Mouse (Mus musculus) kidney, embryonic 15.5 days (tissue): ENCODE data around the gene Zfp866. TPM values are rescaled to one million over a fixed set of nuclear protein-coding genes. Genes with fewer than 3 reads are reported as not detected.

Experiments used
- ATAC-seq: fragments of 200-750 bp; cut with Nextera tagmentation; replicated peaks from 2 replicates; pipeline ENCODE4 v1.8.0; 2017; ENCODE audit warnings: moderate TSS enrichment; ENCODE audit not compliant: low FRiP score
- H3K27ac ChIP-seq: fragments of 300-500 bp; sonication (generic); 2 replicates; pipeline ENCODE4 v1.5.1; 2015; ENCODE audit warnings: mild to moderate bottlenecking, inconsistent platforms
- H3K27me3 ChIP-seq: fragments of 300-500 bp; sonication (generic); 2 replicates; pipeline ENCODE4 v1.6.1; 2015; ENCODE audit warnings: inconsistent platforms
- H3K36me3 ChIP-seq: fragments of 300-500 bp; sonication (generic); 2 replicates; pipeline ENCODE4 v1.6.1; 2015; ENCODE audit warnings: inconsistent platforms
- H3K4me1 ChIP-seq: fragments of 300-500 bp; sonication (generic); 2 replicates; pipeline ENCODE4 v1.6.1; 2015; ENCODE audit warnings: inconsistent platforms
- H3K4me2 ChIP-seq: fragments of 300-500 bp; sonication (generic); 2 replicates; pipeline ENCODE4 v1.6.1; 2015; ENCODE audit warnings: moderate library complexity, mild to moderate bottlenecking, inconsistent platforms
- H3K4me3 ChIP-seq: fragments of 300-500 bp; sonication (generic); replicated peaks from 2 replicates; pipeline ENCODE4 v1.5.1; 2015; ENCODE audit warnings: mild to moderate bottlenecking, inconsistent platforms
- H3K9ac ChIP-seq: fragments of 300-500 bp; sonication (generic); 2 replicates; pipeline ENCODE4 v1.6.1; 2015; ENCODE audit warnings: mild to moderate bottlenecking, inconsistent platforms
- H3K9me3 ChIP-seq: fragments of 300-500 bp; sonication (generic); replicated peaks from 2 replicates; pipeline ENCODE4 v1.6.1; 2016; ENCODE audit warnings: inconsistent platforms
- WGBS: fragments of 180-500 bp; shearing (Covaris S2); methylation state at CpG from one replicate; pipeline ENCODE4 v1.1.7; 2015; ENCODE audit warnings: mixed read lengths; 5-methylcytosine and 5-hydroxymethylcytosine counted together
- polyA plus RNA-seq: library from polyadenylated mRNA; unstranded; fragments of >200 nt; fragmentation: Nextera tagmentation; extraction: Ambion mirVana; gene quantifications from 2 replicates; pipeline ENCODE4 v1.2.1, GENCODE M21; 2015

The Zfp866 gene
- polyA plus RNA-seq, 1 experiment from 2014 or later = 29.8 TPM

DNA sequence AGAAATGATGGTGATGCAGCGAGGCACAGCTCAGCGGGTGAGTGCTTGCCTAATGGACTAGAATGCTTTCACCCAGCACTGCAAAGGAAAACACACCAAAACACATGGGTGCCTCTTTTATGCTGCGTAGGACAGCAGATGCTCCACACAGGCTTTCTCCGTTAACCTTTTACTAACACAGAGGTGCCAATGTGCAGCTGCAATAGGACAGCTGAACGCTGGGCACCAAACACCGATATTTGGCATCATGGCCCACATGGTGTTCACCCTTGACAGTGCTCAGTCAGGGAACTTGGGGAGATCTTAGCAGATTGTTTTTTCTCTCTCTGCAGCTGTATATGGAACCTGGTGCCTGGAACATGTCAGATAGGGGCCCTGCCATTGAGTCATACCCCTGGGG is 3.9 kb upstream of the Zfp866 start:
- Histone ChIP-seq H3K27me3 (no peaks in the 10 kb centered on the region), H3K9ac (no peak overlapping the region), H3K27ac (no peak overlapping the region), H3K4me3 (no peak overlapping the region), H3K4me2 (no peak overlapping the region), H3K36me3 (peaks cover 68% of the 10 kb centered on the region), H3K4me1 (peaks cover 24% of the 10 kb centered on the region), H3K9me3 (no peaks in the 10 kb centered on the region)
- 96% methylated on average over 6 of the region's 6 CpGs for WGBS
- ATAC-seq = no peak

DNA sequence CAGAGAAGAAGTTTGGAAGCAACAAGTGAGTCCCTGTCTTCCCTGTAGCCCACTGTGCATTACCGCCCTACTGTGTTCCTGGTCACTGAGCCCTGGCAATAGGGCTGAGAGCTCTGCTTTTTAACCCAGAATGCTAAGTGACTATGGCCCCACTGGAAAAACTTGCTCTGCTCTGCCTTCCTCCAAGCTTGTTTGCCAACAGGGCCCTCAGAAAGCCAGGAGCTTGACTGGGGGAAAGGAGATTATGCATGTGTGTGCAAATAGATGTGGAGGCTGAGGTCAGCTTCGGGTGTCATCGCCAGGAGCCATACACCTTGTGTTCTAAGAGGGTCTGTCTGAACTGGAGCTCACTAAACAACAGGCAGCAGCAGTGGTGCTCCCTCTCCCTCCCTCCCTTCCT is 3.1 kb upstream of the Zfp866 start:
- H3K4me3 ChIP-seq = no peak overlapping the region
- peaks cover 27% of the 10 kb centered on the region for H3K4me1 ChIP-seq
- no peak overlapping the region for H3K9ac ChIP-seq
- no peaks in the 10 kb centered on the region for H3K27me3 ChIP-seq
- ATAC-seq = no peak
- 94% methylated on average over 3 of the region's 3 CpGs for WGBS
- H3K9me3 ChIP-seq = no peaks in the 10 kb centered on the region
- H3K36me3 ChIP-seq = peaks cover 60% of the 10 kb centered on the region
- no peak overlapping the region for H3K4me2 ChIP-seq
- H3K27ac ChIP-seq = no peak overlapping the region

DNA sequence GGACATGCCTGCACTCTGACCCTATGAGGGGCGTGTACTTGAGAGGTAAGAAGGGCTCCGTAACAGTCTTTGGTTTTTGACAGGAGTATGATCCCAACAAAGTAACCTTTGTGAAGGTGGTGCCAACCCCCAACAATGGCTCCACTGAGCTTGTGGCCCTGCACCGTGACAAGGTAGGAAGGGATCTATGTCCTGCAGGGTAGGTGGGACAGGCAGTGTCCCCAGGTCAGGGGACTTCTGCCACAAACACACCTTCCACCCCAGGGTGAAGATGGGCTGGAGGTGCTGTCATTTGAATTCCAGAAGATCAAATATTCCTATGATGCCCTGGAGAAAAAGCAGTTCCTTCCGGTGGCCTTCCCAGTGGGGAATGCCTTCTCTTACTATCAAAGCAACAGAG is 2.7 kb upstream of the Zfp866 start:
- Histone ChIP-seq H3K9me3 (no peaks in the 10 kb centered on the region), H3K4me3 (no peak overlapping the region), H3K27ac (no peak overlapping the region), H3K9ac (no peak overlapping the region), H3K4me1 (peaks cover 27% of the 10 kb centered on the region), H3K4me2 (no peak overlapping the region), H3K27me3 (no peaks in the 10 kb centered on the region), H3K36me3 (peaks cover 56% of the 10 kb centered on the region)
- 87% methylated on average over 4 of the region's 4 CpGs for WGBS
- ATAC-seq = no peak

DNA sequence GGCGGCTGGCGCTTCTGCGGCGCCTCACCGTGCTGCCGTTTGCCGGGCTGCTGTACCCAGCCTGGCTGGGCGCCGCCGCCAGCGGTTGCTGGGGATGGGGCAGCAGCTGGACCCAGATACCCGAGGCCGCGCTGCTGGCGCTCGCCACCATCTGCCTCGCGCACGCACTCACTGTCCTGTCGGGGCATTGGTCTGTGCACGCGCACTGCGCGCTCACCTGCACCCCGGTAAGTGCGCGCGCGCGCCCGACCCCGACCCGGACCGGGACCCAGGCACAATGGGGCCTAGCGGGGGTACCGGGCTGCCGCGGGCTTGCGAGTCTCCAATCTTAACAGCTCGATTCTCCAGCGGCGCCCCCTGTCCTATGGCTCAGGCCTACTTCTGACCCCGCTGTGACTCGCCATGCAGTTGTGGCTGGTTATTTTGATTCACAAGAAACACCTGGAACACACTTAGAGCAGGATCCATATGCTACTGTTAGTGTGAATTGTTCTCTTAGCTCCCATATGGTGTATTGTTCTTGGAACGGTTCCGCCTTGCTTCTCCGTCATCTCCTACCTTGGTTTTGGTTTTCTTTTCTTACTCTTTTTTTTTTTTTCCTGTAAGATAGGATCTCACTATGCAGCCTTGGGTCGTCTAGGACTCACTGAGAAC is 564 bp upstream of the Zfp866 start:
- Histone ChIP-seq H3K36me3 (peaks cover 34% of the 10 kb centered on the region), H3K4me2 (peak overlapping the region; percentile 77), H3K27me3 (no peaks in the 10 kb centered on the region), H3K4me1 (peaks cover 27% of the 10 kb centered on the region), H3K9ac (peak overlapping the region; percentile 97), H3K27ac (peak overlapping the region; percentile 94), H3K4me3 (peak overlapping the region; percentile 99), H3K9me3 (no peaks in the 10 kb centered on the region)
- under 1% methylated on average over 48 of the region's 48 CpGs for WGBS
- ATAC-seq = peak; percentile 64

DNA sequence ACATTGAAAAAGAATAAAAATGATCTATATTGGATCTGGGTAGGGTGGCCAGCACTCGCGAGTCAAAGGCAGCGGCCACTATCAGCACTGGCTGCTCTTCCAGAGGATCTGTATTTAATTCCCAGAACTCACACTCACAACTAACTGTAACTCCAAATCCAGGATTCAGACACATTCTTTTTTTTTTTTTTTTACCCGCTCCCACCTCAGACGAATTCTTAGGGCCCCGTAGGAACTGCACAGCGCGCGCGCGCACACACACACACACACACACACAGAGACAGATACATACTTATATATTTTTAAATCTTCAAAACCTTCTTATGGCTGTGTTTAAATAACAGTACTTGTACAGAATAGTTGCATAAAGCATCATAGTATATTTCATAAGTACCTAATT is 614 bp downstream of the Zfp866 start:
- H3K27me3 ChIP-seq = no peaks in the 10 kb centered on the region
- H3K4me2 ChIP-seq = peak overlapping the region; percentile 77
- H3K4me3 ChIP-seq = peak overlapping the region; percentile 99
- no peak; the same call in 1 of the 2 replicates for ATAC-seq
- peak overlapping the region; percentile 94 for H3K27ac ChIP-seq
- H3K4me1 ChIP-seq = peaks cover 27% of the 10 kb centered on the region
- peak overlapping the region; percentile 97 for H3K9ac ChIP-seq
- H3K36me3 ChIP-seq = peaks cover 23% of the 10 kb centered on the region
- WGBS = 33% methylated on average over 11 of the region's 11 CpGs
- H3K9me3 ChIP-seq = no peaks in the 10 kb centered on the region

DNA sequence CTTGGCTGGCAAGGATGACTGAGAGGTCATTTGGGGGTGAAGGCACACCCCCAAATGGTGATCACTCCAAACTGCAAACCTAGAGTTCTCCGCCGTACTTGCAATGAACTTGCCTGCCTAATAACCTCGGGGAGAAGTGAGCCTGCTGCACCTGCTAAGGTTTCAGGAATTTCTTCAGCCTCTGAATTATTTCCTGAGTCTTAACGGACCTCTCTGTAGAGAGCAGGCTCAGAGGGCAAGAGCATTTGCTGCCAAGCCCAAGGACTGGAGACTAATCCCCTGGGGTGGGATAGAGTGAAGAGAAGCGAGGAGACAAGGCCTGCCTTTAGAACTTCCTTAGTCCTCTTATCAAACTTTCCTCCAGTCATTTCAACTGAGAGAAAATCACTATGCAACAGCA is 1.2 kb downstream of the Zfp866 start:
- WGBS = 74% methylated on average over 5 of the region's 5 CpGs
- peak overlapping the region; percentile 77; the same call in 1 of the 2 replicates for H3K4me2 ChIP-seq
- H3K4me1 ChIP-seq = peaks cover 27% of the 10 kb centered on the region
- no peaks in the 10 kb centered on the region for H3K27me3 ChIP-seq
- H3K27ac ChIP-seq = no peak overlapping the region
- H3K9me3 ChIP-seq = no peaks in the 10 kb centered on the region
- H3K36me3 ChIP-seq = peaks cover 16% of the 10 kb centered on the region
- H3K9ac ChIP-seq = no peak overlapping the region
- no peak for ATAC-seq
- H3K4me3 ChIP-seq = peak overlapping the region; percentile 99; the same call in 1 of the 2 replicates

DNA sequence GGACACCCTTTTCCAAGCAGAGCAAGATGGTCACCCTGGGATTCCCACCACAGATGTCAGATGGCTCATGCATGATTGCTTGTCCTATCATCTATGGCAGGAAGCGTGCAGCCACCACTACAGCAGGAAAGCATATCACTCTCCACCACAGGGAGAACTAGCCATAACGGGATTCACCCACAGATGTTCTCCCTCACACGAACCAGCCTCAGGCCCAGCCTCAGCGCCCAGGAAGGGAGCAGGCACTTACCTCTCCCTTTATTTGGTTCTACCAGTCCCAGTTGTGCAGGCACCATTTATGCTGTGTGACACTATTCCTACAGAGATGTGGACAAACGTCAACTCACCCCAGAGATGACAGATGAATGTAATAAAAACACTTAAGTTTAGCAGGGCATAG is 1.9 kb downstream of the Zfp866 start:
- Histone ChIP-seq H3K4me1 (peaks cover 27% of the 10 kb centered on the region), H3K27ac (no peak overlapping the region), H3K9me3 (no peaks in the 10 kb centered on the region), H3K27me3 (no peaks in the 10 kb centered on the region), H3K4me3 (no peak overlapping the region), H3K4me2 (no peak overlapping the region), H3K36me3 (peaks cover 10% of the 10 kb centered on the region), H3K9ac (no peak overlapping the region)
- WGBS = 86% methylated on average over 5 of the region's 5 CpGs
- no peak for ATAC-seq

DNA sequence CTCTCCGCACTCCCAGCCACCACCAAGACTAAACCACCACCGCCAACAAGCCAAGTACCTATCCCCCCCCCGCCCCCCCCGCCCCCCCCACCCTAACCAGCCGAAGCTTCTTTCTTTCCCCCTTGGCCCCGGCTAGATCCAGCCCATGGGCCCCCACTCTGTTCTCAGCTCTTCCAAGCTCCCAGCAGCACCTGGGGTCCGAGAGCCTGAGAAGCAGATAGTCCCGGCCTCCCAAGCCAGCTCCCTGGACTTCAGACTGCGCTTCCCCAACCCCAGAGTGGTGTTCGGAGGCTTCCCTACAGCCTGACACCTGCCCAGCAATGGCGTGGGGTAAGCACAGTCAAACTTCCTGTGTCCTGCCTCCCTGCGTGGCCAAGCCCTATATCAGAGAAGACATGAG is 13.9 kb downstream of the Zfp866 start:
- Histone ChIP-seq H3K4me1 (peaks cover 17% of the 10 kb centered on the region), H3K27me3 (no peaks in the 10 kb centered on the region), H3K4me2 (no peak overlapping the region), H3K27ac (no peak overlapping the region), H3K9ac (no peak overlapping the region), H3K9me3 (no peaks in the 10 kb centered on the region), H3K36me3 (0 out of 2 replicates have a peak, but pooled peaks cover under 1% of the 10 kb centered on the region), H3K4me3 (no peak overlapping the region)
- ATAC-seq = no peak
- WGBS = 68% methylated on average over 12 of the region's 12 CpGs

DNA sequence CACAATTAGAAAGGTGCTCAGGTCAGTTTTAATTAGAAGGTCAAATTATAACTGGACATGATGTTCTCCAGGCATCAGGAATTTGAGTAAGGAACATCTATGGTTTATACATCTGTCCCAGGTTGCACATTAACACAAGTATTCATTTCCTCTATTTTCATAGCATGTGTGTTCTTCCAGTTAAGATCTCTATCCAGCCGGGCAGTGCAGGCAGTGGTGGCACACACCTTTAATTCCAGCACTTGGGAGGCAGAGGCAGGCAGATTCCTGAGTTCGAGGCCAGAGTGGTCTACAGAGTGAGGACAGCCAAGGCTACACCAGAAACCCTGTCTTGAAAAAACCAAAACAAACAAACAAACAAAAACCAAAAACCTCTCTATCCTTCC is 15.8 kb downstream of the Zfp866 start:
- no peak overlapping the region for H3K9ac ChIP-seq
- WGBS = 48% methylated on average over 2 of the region's 2 CpGs
- H3K36me3 ChIP-seq = 0 out of 2 replicates have a peak, but pooled peaks cover 7% of the 10 kb centered on the region
- no peaks in the 10 kb centered on the region for H3K9me3 ChIP-seq
- no peak for ATAC-seq
- peak overlapping the region; percentile 50 for H3K4me2 ChIP-seq
- H3K4me1 ChIP-seq = peaks cover 21% of the 10 kb centered on the region
- no peaks in the 10 kb centered on the region for H3K27me3 ChIP-seq
- peak overlapping the region; percentile 100 for H3K27ac ChIP-seq
- H3K4me3 ChIP-seq = peak overlapping the region; percentile 90

DNA sequence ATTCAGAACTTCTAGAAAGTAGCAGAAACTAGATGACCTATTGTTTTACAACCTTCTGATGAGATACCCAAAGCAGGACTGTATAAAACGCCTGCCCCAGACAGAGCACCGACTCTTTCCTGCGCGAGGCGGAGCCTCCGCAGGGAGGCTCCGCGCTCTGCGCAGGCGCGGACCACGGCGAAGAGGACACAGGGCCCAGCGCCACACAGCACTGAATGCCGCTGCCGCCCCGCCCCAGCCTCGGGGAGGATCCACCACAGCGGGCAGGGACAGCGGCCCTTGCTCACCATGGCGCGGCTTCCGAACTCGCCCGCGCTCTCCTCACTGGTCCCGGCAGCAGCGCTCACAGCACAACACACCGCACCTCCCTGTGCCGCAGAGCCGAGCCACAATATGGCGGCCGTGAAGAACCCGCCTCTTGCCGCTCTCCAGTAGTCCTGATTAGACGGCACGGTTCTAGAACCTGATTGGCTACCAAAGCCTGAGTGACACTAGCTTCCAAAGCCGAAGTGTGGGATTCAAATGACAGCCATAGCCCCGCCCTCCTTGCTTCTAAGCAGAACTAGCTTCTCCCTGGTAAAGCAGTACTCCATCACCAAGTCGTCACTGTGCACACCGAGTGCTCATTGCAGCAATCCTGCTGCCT is 16.4 kb downstream of the Zfp866 start, which contains the start of gene Gm20422:
TSS of gene Gm20422 (minus strand) at position 384 of the 646 bp plus-strand sequence.
- WGBS = under 1% methylated on average over 41 of the region's 41 CpGs
- Histone ChIP-seq H3K4me1 (peaks cover 21% of the 10 kb centered on the region), H3K4me2 (peak within 1 kb of the TSS; percentile 65), H3K27me3 (no peaks in the 10 kb centered on the region), H3K9ac (peak within 1 kb of the TSS; percentile 97), H3K9me3 (no peaks in the 10 kb centered on the region), H3K4me3 (peak within 1 kb of the TSS; percentile 90), H3K36me3 (peaks cover 10% of the 10 kb centered on the region; the same call in 1 of the 2 replicates), H3K27ac (peak within 1 kb of the TSS; percentile 100)
- peak; percentile 100 for ATAC-seq

DNA sequence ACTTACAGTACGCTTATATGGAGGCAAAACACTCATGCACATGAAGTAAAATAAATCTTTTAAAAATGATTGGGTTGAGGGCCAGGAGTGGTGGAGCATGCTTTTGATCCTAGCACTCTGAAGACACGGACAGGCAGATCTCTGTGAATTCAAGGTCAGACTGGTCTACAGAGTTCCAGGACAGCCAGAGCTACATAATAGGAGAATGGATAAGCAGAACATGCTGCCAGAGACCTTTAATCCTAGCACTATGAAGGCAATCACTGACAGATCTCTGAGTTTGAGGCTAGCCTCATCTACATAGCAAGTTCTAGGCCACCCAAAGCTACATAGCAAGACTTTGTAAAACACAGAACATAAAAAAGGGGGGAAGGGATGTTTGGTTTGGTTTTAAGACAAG is 18.9 kb downstream of the Zfp866 start:
- Histone ChIP-seq H3K4me1 (peaks cover 21% of the 10 kb centered on the region), H3K27ac (no peak overlapping the region), H3K27me3 (no peaks in the 10 kb centered on the region), H3K9me3 (no peaks in the 10 kb centered on the region), H3K4me2 (no peak overlapping the region), H3K9ac (no peak overlapping the region), H3K4me3 (no peak overlapping the region), H3K36me3 (peaks cover 35% of the 10 kb centered on the region)
- WGBS = 86% methylated on average over 2 of the region's 2 CpGs
- ATAC-seq = no peak

DNA sequence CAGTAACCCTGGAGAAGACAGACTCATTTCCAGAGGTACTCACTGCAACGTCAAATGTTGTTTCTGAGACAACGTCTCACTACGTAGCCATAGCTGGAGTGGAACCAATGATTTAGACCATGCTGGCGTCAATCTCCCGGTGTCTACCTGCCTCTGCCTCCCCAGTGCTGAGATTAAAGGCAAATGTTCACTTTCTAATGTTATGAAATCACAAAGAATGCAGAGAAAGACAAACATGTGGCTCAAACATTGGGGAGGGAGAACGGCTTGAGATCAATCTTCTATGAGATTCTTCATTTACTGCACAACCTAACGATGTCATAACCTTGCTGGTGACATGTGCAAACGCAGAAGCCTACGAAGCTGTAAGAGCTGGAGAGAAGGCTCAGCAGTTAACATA is 19.8 kb downstream of the Zfp866 start:
- 82% methylated on average over 9 of the region's 9 CpGs for WGBS
- no peak overlapping the region for H3K4me2 ChIP-seq
- ATAC-seq = no peak

More for the DNA sequence above, 19.8 kb downstream of the Zfp866 start:
- Histone ChIP-seq H3K4me3 (no peak overlapping the region), H3K27ac (no peak overlapping the region), H3K27me3 (no peaks in the 10 kb centered on the region), H3K9me3 (no peaks in the 10 kb centered on the region; the same call in 1 of the 2 replicates), H3K4me1 (peaks cover 21% of the 10 kb centered on the region), H3K36me3 (peaks cover 44% of the 10 kb centered on the region), H3K9ac (no peak overlapping the region)
